Mouse (Mus musculus) megakaryocyte, embryonic 14.5 days (primary cell): ENCODE measurements around the gene Myo6.

Source experiments
- FLI1 ChIP-seq: IDR thresholded peaks from 2 replicates; pipeline ENCODE4 v1.6.1; 2012; ENCODE audit warnings: low read length, inconsistent platforms, mixed read lengths
- GATA1 ChIP-seq: IDR thresholded peaks from 3 replicates; pipeline ENCODE4 v1.6.1; 2012; ENCODE audit warnings: mixed read lengths, low read length, inconsistent platforms, borderline replicate concordance

GRCm38 (mm10) chr9:80209459-80209858, 44.6 kb downstream of the Myo6 start:
- TF ChIP-seq GATA1 (no peak), FLI1 (no peak)
